Mouse (Mus musculus) midbrain, embryonic 10.5 days (tissue): ENCODE data around the gene Nab1. TPM values are rescaled to one million over a fixed set of nuclear protein-coding genes. Genes with fewer than 3 reads are reported as not detected.

Experiments
- DNase-seq: peaks from one replicate; pipeline ENCODE4 v3.0.0-alpha.2; 2017; ENCODE audit warnings: low spot score
- H3K27ac ChIP-seq: fragments of 300-500 bp; sonication (generic); replicated peaks from 2 replicates; pipeline ENCODE4 v1.5.1; 2016; ENCODE audit warnings: mild to moderate bottlenecking
- H3K27me3 ChIP-seq: fragments of 300-500 bp; sonication (generic); 2 replicates; pipeline ENCODE4 v1.6.1; 2016; ENCODE audit warnings: low read depth, mild to moderate bottlenecking; ENCODE audit not compliant: poor library complexity, severe bottlenecking
- H3K36me3 ChIP-seq: fragments of 300-500 bp; sonication (generic); 2 replicates; pipeline ENCODE4 v1.6.1; 2016; ENCODE audit warnings: mild to moderate bottlenecking, moderate library complexity
- H3K4me1 ChIP-seq: fragments of 300-500 bp; sonication (generic); 2 replicates; pipeline ENCODE4 v1.6.1; 2016
- H3K4me3 ChIP-seq: fragments of 300-500 bp; sonication (generic); 2 replicates; pipeline ENCODE4 v1.5.1; 2016; ENCODE audit warnings: mild to moderate bottlenecking, moderate library complexity
- H3K9me3 ChIP-seq: fragments of 300-500 bp; sonication (generic); replicated peaks from 2 replicates; pipeline ENCODE4 v1.6.1; 2016; ENCODE audit warnings: mild to moderate bottlenecking
- WGBS: fragments of 180-500 bp; shearing (Covaris S2); methylation state at CpG from one replicate; pipeline ENCODE4 v1.1.7; 2016; 5-methylcytosine and 5-hydroxymethylcytosine counted together
- polyA plus RNA-seq: library from polyadenylated mRNA; unstranded; fragments of >200 nt; fragmentation: Nextera tagmentation; extraction: Ambion mirVana; gene quantifications from 2 replicates; pipeline ENCODE4 v1.2.1, GENCODE M21; 2016

Nab1 gene
- polyA plus RNA-seq, 1 experiment from 2014 or later: 2.4 TPM

- H3K27ac ChIP-seq: no peak overlapping the region
- 87% methylated on average over 3 of the region's 3 CpGs for WGBS
- H3K36me3 ChIP-seq: no peaks in the 10 kb centered on the region
- DNase-seq: no peak
- H3K27me3 ChIP-seq: no peaks in the 10 kb centered on the region
- H3K4me3 ChIP-seq: no peak overlapping the region
- H3K4me1 ChIP-seq: no peaks in the 10 kb centered on the region
- no peaks in the 10 kb centered on the region for H3K9me3 ChIP-seq
These were observed 78.3 kb downstream of the Nab1 start for GRCm38 (mm10) chr1:52422137-52422536.

- H3K27ac ChIP-seq: no peak overlapping the region
- H3K4me3 ChIP-seq: no peak overlapping the region
- no peaks in the 10 kb centered on the region for H3K27me3 ChIP-seq
- no peaks in the 10 kb centered on the region for H3K36me3 ChIP-seq
- no peaks in the 10 kb centered on the region for H3K4me1 ChIP-seq
- H3K9me3 ChIP-seq: no peaks in the 10 kb centered on the region
- no peak for DNase-seq
These were observed 78.9 kb downstream of the Nab1 start for GRCm38 (mm10) chr1:52421623-52422022.

DNA sequence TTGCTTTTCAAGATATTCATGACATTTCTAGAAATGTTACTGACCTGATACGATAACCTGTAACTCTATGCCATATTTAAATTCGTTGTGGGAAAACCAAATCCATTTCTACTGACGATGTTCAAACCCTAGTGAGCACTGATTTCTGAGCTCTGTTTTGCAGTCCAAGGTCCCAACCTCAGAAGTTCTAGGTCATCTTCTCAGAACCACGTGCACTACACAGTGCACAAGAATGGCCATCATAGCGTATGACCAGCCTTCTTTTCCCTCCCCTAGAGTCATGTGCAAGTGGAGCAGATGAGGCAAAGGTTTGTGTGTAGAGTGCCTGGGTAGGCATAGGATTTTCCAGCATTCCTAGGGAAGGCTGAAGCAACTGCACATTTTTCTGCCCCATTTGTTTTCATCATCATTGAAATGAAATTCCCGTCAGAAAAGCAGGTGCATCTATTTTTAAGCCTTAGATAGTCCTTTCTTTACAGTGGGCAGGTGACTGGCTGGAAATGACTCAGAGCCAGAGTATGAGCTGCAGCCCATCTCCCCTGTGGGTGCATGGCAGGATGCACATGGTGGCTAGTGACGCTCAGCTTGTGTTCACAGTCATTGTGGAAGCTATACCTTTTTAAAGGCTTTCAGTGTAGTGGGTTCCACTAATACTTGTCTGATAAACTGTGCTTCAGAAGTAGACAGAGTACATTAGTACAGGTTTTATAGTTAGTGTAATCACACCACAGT lies 81.2 kb downstream of the Nab1 start:
- H3K4me1 ChIP-seq: no peaks in the 10 kb centered on the region
- DNase-seq: no peak
- H3K27ac ChIP-seq: no peak overlapping the region
- H3K36me3 ChIP-seq: no peaks in the 10 kb centered on the region
- H3K27me3 ChIP-seq: no peaks in the 10 kb centered on the region
- WGBS: 92% methylated on average over 7 of the region's 7 CpGs
- H3K4me3 ChIP-seq: no peak overlapping the region
- no peaks in the 10 kb centered on the region for H3K9me3 ChIP-seq

Other genes starting within 250 kb of the Nab1 start
- 8.7 and 9.8 TPM in 2 replicates for gene Nemp2, start 130.0 kb upstream of the Nab1 start, polyA plus RNA-seq
- gene Mfsd6, start 226.8 kb upstream of the Nab1 start, polyA plus RNA-seq: 1.2 and 2.9 TPM in 2 replicates